Mouse (Mus musculus): ENCODE measurements around the gene Rpap3. TPM values are rescaled to one million over a fixed set of nuclear protein-coding genes. Genes with fewer than 3 reads are reported as not detected.

Gene Rpap3
- total RNA-seq, 2 experiments from 2014 or later: 16.0 to 19.7 TPM

DNA sequence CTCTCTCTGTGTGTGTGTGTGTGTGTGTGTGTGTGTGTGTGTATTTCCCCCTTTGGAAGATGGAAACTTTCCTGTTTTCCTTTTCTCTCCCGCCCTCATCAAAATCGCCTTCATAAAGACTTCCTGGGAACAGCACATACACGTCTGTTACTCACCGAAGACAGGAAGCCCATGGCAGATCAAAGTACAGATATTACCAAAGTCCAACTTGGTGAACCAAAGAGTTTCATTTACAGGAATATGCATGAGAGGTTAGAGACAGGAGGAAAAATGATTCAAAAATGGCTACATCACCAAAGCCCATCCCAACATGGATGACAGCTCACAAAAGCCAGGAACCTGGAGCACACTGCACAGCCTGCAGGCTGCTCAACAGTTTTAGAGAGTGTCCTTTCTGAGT, 61.6 kb downstream of the Rpap3 start:
- DNase-seq: no peak

Other genes with a start within 250 kb of the Rpap3 start
- gene Endou, start 25.5 kb upstream of the Rpap3 start, total RNA-seq (2021): 1 to 10 TPM; 3.5 to 4.6 TPM
- 10 to 100 TPM; 32.7 to 33.4 TPM for gene Rapgef3, start 62.1 kb upstream of the Rpap3 start, total RNA-seq (2021)
- 10 to 100 TPM; 58.7 to 59.2 TPM for gene Slc48a1, start 72.7 kb upstream of the Rpap3 start, total RNA-seq (2021)
- gene Hdac7, start 138.7 kb upstream of the Rpap3 start, total RNA-seq (2021): 10 to 100 TPM; 51.6 to 52.0 TPM
- gene Vdr, start 204.8 kb upstream of the Rpap3 start, total RNA-seq (2021): 1 to 10 TPM; 2.8 to 3.0 TPM